Mouse (Mus musculus) G1E-ER4 (cell line): ENCODE results near the gene Gng4. TPM values are rescaled to one million over a fixed set of nuclear protein-coding genes. Genes with fewer than 3 reads are reported as not detected.

Experiments used
- GATA1 ChIP-seq: IDR thresholded peaks from one replicate; pipeline ENCODE4 v1.8.0; 2012; ENCODE audit warnings: low read length, inconsistent platforms
- polyA plus RNA-seq: library from polyadenylated mRNA; stranded (reverse); fragments of >175 nt; gene quantifications from 2 replicates; pipeline ENCODE4 v1.2.3, GENCODE M21; 2012

The Gng4 gene
- polyA plus RNA-seq, 1 experiment, result not detected

DNA sequence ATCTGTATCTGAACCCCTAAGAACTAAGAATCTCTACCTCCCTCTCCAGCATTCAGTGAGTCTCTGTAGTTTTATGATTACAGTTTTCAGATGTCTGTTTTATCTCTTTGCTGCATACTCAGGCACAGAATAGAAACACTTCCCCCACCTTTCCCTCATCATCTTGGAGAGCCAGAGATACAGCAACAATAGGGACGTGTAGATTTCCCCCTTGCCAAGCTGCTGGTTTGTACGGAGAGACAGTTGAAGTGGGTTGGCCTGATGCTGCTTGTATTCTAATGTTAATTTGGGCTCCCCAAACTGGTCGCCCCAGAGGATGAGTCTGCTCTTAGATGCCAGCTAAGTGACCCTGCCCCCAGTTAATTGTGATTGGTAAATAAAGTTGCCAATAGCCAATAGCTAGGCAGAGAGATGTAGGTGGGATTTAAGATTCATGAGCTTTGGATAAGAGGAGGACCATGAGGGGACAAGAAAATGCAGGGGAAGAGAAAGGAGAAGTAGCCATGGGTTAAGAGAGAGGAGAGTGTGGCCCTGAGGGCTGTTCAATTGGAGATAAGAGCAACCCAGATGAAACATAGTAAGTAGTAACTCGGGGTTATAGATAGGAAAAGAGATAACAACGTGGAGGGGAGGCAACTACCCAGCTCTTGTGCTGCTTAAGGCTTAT, 11.4 kb downstream of the Gng4 start:
- peak; percentile 42 for TF ChIP-seq GATA1

- TF ChIP-seq GATA1, result no peak
Observed at GRCm38 (mm10) chr13:13796082-13796481, 12.2 kb downstream of the Gng4 start.

DNA sequence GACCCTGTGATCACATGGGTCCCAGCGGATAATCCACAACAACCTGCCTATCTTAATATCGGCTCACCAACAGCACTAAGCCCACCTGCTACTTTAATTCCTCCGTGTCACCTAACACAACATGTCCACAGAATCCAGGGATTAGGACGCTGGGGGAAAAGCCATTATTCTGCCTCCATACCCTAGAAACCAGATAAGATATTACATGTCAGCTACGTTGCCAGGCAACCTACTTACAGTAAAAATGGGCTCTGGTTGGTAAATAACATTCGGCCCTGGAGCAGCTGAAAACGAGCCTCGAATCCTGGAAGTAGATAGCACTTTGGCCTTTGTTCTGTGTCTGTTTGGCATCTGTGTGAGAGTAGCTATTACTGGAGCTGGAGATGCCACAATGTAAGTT, 14.9 kb downstream of the Gng4 start:
- no peak for TF ChIP-seq GATA1

DNA sequence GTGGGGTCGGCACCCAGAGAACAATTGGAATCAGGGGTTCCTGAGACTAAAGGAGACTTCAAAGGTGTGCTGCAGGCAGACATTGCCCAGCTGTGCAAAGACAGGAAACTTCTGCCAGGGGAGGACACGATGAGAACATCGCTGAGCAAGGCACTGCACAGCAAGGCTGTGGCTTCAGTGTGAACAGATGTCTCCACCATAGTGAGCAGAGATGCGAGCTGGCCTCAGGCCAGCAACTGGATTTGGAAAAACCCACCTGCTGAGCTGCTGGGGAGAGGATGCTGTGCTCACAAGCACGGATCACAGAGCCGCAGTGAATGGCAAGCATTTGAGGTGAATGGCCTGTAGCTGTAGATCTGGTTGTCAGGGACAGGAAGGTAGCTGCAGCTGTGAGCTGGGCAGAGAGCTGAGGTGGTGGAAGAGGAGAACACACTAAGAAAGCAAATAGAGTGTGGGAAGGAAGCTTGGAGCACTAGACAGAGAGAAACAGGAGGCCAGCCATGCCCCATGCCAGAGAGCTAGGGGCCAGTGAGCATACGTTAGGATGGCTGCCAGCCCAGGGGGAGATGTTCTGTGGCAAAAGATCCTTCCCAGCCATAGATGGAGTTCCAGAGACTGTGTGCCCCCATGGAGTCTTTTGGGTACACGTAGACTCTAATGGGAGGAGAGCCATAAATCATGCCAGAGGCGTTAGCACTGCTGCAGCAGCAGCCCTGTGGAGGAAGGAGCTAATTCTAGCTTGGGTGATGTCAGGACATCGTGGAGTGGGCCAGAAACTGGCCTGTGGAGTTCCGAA, 24.7 kb downstream of the Gng4 start:
- TF ChIP-seq GATA1, result no peak

- no peak for TF ChIP-seq GATA1
Observed at GRCm38 (mm10) chr13:13810885-13811284, 27.0 kb downstream of the Gng4 start.

GRCm38 (mm10) chr13:13818696-13819095, 34.8 kb downstream of the Gng4 start:
- TF ChIP-seq GATA1, result no peak

GRCm38 (mm10) chr13:13820234-13821123, 36.6 kb downstream of the Gng4 start:
- TF ChIP-seq GATA1, result no peak

- TF ChIP-seq GATA1, result no peak
Observed at GRCm38 (mm10) chr13:13824946-13825345, 41.1 kb downstream of the Gng4 start.

- TF ChIP-seq GATA1, result no peak
Observed at GRCm38 (mm10) chr13:13826533-13826932, 42.7 kb downstream of the Gng4 start.

DNA sequence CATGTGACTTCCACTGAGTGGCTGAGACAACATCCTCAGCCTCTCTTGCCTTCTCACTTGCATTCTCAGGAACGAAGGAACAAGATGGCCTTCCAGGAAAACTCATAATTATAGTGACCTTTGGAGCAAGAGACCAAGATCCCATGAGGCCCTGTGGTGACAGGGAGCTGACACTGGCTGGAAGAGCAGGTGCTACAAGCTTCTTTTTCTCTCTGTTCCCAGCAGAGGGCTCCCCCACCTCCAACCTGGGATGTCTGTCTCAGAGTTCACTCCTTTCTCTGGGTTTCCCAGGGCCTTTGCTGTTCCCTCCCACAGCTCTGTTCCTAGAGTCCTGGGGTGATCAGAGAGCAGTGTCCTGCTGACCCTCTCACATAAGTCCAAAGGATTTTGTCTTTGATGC, 44.3 kb downstream of the Gng4 start:
- TF ChIP-seq GATA1, result no peak

DNA sequence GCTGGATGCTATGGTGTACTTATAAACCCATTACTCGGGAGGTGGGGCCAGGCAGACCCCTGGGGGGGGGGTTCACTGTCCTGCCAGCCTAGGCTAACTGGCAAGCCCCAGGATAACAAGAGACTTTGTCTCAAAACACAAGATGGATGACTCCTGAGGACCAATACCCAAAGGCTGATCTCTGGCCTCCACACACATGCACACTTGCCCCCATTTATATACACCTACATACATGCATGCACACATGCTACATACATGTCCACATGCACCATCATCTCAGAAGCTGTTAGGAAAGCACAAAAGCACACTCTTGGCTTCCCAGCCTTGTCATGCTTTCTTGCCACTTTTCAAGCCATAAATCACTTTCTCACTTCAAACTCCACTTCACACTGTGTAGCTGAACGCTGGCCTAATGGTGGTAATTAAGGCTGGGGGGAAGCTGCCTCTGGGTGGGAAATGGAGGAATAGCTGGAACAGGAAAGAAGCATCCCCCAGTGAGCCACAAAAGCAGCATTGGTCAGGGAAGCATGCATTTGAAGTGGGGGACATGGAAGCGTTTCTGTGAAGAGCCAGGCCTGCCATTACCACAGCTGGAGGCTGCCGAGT, 46.7 kb downstream of the Gng4 start:
- no peak for TF ChIP-seq GATA1

GRCm38 (mm10) chr13:13835180-13835579, 51.3 kb downstream of the Gng4 start:
- TF ChIP-seq GATA1, result no peak

GRCm38 (mm10) chr13:13845021-13845420, 61.2 kb downstream of the Gng4 start:
- no peak for TF ChIP-seq GATA1

- no peak for TF ChIP-seq GATA1
Observed at GRCm38 (mm10) chr13:13847075-13847599, 63.3 kb downstream of the Gng4 start.

- no peak for TF ChIP-seq GATA1
Observed at GRCm38 (mm10) chr13:13857190-13857589, 73.3 kb downstream of the Gng4 start.

DNA sequence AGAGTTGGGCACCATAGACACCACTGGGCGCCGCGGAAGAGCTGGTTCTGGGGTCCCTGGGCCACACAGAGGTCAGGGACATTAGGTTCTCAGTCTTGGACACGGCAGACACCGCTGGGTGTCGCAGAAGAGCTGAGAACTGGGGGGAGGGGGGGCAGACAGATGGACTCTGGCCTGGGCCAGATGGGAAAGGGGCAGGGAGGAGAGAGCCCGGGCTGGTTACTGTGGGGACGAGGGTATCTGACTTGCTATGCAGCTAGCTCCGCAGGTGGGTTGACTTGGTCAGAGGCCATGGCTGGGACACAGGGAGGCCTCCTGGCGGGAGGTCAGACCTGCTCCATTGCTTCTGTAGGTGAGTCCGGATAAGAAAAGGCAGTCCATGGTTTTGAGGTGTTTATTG, 78.5 kb downstream of the Gng4 start:
- no peak for TF ChIP-seq GATA1
